Mouse (Mus musculus): Measurements from ENCODE around the gene Frs2.

DNA sequence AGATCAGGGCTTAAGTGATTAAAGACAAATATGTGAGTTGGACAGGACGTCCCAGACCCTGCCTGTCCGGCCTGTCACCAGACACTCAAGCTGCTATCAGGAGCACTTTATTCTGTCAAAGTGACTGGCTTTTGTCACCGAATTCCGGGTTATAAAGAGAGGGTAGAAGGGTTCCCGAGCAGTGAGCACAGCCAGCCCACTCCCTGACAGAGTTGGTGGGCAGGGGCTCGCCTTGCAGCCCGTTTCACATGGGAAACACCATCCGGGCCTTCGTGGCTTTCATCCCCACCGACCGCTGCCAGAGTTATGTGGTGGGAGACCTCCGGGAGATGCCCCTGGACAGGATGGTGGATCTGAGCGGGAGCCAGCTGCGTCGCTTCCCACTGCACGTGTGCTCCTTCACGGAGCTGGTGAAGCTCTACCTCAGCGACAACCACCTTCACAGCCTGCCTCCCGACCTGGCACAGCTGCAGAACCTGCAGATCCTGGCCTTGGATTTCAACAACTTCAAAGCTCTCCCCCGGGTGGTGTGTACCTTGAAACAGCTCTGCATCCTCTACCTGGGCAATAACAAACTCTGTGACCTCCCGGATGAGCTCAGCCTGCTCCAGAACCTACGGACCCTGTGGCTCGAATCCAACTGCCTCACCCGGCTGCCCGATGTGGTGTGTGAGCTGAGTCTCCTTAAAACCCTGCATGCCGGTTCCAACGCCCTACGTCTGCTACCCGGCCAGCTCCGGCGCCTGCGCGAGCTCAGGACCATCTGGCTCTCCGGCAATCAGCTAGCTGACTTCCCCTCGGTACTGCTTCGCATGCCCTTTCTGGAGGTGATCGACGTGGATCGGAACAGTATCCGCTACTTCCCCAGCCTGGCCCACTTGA is 102.9 kb downstream of the Frs2 start, which contains the start of gene Lrrc10:
- TF ChIP-seq CTCF (IDR thresholded peaks at IDR 0.05; ENCODE audit: low read depth): no peak
- no peak for TF ChIP-seq EP300 (IDR thresholded peaks at IDR 0.05; ENCODE audit: low read depth)
